Mouse (Mus musculus): Measurements from ENCODE around the gene Cep41.

DNA sequence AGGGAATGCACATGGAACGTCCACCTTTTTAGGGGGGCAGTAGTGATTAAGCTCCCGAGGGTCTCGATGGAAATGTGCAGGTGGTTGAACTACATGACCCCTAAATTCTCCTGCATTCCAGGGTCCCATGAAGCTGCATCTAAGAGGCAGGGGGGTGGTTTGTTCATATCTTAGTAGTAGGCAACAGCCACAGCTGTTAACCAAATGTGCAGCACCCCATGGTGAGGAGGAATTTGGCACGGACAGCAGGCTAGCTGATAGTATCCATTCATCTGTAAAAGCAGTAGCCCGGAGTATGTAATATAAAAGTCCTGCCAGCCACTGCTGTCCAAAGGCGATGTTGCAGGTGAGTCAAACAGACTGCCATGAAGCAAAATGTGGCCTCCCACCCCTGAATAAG is 48.2 kb downstream of the Cep41 start:
- no peak for TF ChIP-seq POLR2A (IDR thresholded peaks at IDR 0.05; ENCODE audit: borderline replicate concordance, extremely low read depth, low read depth, low read length)
- TF ChIP-seq CTCF (IDR thresholded peaks at IDR 0.05; ENCODE audit: insufficient read depth, low read length): no peak

All from lung, adult 2 months (tissue).